Mouse (Mus musculus) myocyte (in vitro differentiated cells): ENCODE measurements around the gene Chn2.

Source experiments
- CEBPB ChIP-seq: IDR thresholded peaks from 2 replicates; pipeline ENCODE4 v1.6.1; 2011; ENCODE audit warnings: mild to moderate bottlenecking, moderate library complexity; ENCODE audit not compliant: poor library complexity, insufficient read depth, severe bottlenecking
- E2F4 ChIP-seq: IDR thresholded peaks from one replicate; pipeline ENCODE4 v1.6.1; 2011; ENCODE audit warnings: mild to moderate bottlenecking, control low read depth, moderate library complexity; ENCODE audit not compliant: insufficient read depth
- POLR2A ChIP-seq: IDR thresholded peaks from one replicate; pipeline ENCODE4 v1.6.1; 2011; ENCODE audit warnings: low read depth, mild to moderate bottlenecking, control low read depth, moderate library complexity; ENCODE audit not compliant: insufficient read length
- POLR2AphosphoS2 ChIP-seq: IDR thresholded peaks from one replicate; pipeline ENCODE4 v1.6.1; 2011; ENCODE audit warnings: low read depth, control low read depth; ENCODE audit not compliant: insufficient read length
- TCF12 ChIP-seq: IDR thresholded peaks from one replicate; pipeline ENCODE4 v1.6.1; 2011; ENCODE audit warnings: mild to moderate bottlenecking, control low read depth; ENCODE audit not compliant: poor library complexity, insufficient read depth, severe bottlenecking
- USF1 ChIP-seq: IDR thresholded peaks from one replicate; pipeline ENCODE4 v1.6.1; 2011; ENCODE audit warnings: low read depth, mild to moderate bottlenecking, control low read depth, moderate library complexity

GRCm38 (mm10) chr6:54052666-54053065, 13.3 kb downstream of the Chn2 start:
- TF ChIP-seq TCF12: no peak
- TF ChIP-seq POLR2A: no peak
- no peak for TF ChIP-seq USF1
- no peak for TF ChIP-seq E2F4
- no peak for TF ChIP-seq POLR2AphosphoS2
- no peak for TF ChIP-seq CEBPB
